Mouse (Mus musculus): ENCODE measurements around the gene Mbd4.

Mbd4 gene

DNA sequence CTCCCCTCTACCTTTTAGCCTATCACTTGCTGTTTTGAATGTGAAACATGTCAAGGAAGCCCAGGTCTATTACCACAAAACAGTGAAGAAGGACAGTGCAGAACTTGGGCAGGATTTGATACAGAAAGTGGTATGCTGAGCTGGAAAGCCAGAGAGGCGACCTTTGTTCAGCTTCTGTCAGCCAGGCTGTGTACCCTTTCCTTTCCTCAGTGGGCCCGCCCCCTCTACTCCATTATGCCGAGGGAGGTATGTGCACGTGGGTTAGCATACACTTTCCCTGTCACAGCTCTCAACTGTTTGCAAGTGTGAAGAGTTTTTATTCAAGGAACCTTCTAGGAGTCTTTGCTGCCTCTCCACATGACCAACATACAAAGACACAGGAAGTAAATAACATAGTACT is 6.1 kb upstream of the Mbd4 start:
- DNase-seq = no peak

DNA sequence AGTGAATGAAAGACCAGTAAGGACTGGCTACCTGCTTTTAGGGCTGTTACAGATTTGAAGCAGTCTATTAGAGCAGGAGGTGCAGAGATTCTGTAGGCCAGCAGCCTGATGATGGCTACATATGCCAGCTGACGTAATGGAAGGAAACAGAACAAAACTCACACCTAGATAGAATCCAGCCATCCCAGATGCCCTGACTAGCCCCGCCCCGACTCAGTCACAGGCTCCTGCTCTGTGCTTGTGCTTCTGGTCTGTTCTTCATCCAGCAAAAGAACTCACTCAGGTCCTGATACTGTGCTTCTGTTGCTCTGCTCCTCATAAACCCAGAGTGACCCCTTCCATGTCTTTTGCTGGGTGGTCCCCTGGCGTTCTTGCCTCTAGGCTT is 3.2 kb upstream of the Mbd4 start:
- no peak for DNase-seq

DNA sequence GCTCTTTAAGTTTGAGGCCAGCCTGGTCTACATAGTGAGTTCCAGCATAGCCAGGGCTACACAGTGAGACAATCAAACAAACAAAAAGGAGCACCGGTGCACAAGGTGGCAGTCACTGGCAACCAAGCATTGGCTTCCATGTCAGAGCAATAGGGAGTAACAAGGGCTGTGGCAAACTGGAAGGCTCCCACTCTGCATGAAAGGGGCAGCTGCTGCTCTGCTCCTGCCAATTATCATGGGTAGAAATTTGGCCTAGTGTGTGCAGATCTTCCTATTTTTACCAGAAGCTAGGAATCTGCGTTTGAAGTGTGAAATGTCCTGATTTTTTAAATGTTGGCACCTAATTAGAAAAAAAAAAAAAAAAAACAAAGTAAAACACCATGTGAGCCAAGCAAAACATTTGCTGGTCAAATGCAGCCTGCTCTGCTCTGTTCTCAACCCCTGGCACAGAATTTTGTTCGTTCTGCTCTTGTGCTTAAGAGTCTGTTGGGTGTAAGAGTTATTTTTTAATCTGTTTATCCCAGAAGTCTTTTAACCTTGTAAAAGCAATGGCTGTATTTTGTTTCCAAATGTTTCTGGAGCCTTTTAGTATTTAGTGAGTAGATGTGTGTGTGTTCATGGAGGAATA is 2.7 kb upstream of the Mbd4 start:
- DNase-seq = no peak

DNA sequence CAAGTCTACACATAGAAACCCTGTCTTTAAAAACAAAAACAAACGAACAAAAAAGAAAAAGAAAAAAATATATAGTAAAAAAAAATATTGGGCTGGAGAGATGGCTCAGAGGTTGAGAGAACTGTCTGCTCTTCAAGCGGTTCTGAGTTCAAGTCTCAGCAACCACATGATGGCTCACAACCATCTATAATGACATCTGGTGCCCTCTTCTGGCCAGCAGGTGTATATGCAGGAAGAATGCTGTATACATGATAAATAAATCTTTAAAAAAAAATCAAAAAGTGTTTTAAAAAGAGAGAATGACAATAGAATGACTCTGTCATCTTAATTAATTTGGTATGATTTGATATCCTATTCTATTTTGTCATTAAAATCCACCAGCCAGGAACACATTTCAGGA is 1.3 kb upstream of the Mbd4 start:
- no peak for DNase-seq

DNA sequence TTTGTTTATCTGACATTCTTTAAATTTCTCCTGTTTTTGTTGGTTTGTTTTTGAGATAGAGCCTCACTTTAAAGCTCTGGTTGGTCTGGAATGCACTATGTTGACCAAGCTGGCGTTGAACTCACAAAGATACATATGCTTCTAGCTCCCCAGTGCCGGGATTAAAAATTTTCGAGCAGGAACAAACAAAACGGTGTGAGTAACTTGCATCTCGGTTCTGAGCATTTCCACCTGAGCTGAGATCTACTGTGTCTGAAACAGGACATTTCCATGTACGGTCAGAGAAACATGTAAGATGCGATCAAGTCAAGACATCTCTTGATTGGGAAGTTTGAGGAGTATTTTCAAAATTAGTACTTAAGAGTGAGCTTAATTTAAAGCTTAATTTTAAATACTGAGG is 814 bp upstream of the Mbd4 start:
- no peak for DNase-seq

DNA sequence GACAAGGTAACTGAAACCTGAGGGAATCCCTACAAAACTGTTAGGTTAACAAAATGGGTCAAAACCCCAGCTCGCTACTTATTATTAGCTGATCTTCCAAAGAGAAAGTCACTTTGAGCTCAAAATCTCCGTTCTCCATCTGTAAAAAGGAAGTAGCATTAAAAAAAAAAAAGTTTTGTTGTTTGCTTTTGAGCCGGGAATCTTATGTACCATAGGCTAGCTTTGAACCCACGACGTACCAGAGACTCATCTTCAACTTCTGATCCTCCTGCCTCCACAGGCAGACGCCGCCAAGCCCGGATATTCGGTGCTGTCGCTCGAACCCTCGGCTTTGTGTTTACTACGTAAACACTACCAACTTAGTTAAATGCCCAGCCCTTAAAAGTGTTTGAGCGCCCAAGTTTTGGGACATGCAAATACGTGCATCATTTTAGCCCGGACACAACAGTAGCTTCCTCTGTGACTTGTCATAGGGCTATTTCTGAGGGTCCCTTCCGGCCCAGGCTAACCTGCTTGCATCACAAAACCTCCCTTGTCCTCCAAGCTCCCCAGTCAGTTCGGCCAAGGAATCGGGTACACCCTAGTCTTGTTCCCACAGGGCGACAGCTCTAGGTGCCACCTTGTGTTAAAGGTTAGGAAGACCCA is 603 bp downstream of the Mbd4 start:
- DNase-seq = no peak

DNA sequence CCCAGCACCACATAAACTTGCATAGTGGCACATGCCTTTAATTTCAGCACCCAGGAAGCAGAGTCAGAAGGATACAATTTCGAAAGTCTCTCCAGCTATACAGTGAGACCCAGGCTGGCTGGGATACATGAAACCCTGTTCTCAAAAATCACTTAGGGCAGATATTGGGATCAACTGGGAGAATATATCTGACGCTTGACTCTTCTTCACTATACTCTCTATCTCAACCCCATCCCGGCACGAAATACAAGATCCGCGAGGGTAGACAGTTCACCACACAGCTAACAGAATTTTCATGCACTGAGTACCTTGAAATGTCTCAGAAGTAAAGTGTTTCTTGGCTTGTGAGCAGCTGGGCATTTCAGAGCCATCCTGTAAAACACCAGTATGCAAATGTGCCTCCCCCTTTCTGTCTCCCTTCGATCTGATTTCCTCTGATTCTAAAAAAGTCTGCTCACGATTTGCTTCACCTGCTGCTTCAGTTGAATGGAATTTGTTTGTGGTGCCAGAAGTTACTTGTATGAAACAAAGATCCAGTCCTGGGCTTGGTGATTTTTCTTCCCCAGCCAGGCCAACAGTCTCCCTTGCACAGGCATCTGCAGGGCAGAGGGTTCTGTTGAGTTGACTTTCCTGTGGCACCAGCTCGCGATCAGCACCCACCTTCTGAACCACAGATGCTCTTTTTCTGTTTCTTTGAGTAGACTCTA is 4.4 kb downstream of the Mbd4 start:
- DNase-seq = no peak

DNA sequence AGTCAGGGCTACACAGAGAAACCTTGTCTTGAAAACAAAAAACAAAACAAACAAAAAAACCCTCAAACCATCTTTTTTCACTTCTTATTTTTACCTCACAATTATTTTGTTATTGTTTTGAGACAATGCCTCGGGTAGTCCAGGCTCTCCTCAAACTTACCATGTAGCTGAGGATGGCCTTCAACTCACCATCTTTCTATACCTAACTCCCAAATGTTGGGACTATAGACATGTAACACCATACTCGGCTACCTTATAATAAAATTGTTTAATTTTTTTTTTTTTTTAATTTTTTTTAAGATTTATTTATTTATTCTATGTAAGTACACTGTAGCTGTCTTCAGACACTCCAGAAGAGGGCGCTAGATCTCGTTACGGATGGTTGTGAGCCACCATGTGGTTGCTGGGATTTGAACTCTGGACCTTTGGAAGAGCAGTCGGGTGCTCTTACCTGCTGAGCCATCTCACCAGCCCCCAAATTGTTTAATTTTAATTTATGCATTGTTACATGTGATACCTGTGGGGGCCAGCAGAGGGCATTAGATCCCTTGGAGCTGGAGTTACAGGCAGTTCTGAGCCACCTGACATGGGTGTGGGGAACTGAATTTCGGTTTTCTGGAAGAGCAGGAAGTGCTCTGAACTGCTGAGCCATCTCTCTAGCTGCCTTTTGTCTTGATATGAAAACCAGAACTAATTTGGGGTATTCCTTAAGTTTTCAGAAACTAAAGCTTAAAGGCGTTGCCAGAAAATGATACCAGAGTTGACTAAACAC is 6.3 kb downstream of the Mbd4 start:
- DNase-seq = peak; percentile 53 to 73

DNA sequence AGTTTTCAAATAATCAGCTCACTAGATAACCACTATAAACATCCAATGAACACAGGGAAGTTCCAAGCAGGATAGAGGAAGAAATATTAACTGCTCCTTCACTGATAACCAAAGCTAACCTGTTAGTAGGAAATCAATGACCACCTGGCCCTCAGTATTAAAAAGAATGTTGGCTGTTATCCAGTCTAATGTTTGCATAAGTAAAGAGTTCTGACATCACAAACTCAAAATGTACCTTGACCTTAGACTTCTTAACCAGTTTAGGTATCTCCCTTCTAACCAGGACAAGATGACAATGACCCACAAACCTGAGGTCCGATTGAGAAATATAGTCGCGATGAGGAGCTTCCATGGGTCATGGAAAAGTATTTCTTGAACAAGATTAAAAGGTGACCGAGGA is 8.2 kb downstream of the Mbd4 start:
- DNase-seq = no peak

DNA sequence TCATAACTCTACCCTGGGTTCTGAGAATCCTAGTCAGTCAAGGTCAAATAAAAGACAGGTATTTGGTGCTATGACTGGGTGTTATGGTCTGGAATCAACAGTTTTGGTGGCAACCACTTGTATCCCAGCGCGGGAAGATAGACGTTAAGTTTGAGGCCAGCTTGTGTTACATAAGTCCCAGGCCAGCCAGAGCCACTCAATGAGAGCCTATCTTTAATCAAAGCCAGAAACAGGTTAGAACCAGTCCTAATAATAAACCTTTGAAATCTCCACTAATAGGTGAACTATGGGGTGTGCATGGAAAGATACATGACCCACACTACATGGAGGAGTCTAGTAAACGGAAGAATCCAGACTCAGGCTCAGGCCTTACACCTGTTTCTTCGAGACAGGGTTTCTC is 14.4 kb downstream of the Mbd4 start:
- no peak for DNase-seq

DNA sequence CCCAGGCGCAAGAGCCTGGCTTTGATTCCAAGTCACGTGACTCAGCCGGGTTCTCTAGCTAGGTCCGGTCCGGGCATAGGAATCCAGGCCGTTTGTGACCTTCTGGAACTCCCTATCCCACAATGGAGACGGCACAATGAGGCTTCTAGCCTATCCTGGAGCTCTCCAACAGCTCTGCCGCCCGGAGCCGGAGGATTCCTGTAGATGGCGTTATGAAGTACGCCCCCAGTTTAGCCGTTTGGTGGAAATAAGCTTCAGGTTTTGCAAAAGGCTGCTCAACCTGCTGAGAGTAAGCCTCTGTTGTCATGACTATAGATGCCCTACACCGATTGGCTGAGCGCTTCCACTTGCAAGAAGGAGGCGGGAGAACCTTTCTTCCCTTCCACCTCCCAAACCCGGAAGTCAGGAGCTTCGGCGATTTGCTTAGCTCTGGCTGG is 15.0 kb downstream of the Mbd4 start, which contains the start of gene Efcab12:
Gene Efcab12, minus strand, starts transcription at position 252 of the 437 bp plus-strand sequence.
- DNase-seq = peak; percentile 85 to 89

DNA sequence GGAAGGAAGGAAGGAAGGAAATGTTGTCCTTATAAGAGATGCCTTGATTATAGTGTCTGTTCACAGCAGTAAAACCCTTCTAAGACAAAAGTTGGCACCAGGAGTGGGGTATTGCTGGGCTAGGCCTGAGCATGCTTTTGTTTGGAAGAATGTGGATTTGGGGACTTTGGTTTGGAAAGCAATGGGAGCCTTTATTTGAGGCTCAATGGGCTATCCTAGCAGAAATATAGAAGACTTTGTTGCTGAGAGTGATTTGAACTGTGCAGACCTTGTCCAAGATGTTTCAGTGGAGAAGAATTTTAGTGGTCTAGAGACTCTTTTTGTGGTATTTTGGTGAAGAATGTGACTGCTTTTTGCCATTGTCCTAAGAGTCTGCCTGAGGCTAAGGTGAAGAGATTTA is 19.3 kb downstream of the Mbd4 start:
- DNase-seq = no peak

DNA sequence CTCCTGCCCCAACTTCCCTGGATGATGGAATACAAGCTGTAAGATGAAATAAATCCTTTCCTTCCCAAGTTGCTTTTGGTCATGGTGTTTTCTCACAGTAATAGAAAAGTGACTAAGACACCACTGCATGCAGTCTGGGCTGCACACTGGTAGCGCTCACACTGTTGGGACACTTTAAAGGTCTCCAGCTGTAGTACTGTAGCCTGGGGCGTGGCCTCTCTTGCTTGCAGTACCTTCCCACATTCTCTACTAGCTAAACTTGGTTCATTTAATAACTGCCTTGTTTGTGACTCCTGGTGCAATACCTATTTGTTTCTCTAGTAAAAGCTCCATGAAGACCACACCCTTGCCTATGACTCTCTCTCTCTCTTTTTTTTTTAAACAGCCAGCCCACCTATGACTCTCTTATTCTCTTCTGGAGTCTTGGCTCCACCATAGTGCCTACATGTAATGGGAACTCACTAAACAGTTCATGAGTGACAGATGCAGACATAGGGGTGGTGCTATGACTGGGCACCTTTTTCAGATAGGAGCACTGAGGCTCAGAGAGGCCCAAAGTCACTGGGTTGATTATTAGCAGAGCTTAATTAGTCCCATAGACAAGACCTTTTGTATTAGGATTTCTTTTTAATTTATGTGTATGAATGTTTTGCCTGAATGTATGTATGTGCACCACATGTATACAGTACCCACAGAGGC is 20.9 kb downstream of the Mbd4 start:
- no peak for DNase-seq

DNA sequence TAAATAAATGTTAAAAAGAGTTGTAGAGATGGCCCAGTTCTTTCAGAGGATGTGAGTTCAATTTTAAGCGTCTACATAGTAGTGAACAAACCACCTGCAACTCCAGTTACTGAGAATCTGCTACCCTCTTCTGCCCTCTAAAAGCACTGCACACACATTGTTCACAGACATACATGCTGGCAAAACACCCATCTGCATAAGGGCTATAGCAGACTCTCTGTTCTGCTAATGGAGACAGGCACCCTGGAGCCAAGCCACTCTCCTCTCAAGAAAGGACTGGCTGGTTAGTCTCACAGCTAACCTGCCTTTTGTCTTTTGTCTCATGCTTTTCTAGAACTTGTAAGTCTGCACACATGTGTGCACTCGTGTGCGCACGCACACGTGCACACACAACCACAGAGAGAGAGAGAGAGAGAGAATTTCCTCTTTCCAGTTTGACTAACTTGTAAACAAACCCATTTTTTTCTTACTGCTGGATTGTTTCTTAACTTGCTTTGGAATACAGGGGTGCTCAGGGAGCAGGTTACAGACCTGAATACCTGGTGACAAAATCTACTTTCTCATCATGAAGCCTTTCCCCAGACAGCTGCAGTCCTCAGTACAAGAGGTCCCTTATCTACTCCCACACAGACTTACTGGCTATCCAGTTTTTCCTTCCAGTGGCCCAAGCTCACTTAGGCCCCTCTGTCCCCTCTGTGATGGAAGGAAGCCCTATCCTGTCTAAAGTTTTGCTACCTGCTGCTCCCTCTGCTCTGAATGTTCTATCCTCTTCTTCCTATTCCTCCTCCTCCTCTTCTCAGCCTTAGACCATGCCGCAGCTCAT is 22.2 kb downstream of the Mbd4 start:
- DNase-seq = no peak

DNA sequence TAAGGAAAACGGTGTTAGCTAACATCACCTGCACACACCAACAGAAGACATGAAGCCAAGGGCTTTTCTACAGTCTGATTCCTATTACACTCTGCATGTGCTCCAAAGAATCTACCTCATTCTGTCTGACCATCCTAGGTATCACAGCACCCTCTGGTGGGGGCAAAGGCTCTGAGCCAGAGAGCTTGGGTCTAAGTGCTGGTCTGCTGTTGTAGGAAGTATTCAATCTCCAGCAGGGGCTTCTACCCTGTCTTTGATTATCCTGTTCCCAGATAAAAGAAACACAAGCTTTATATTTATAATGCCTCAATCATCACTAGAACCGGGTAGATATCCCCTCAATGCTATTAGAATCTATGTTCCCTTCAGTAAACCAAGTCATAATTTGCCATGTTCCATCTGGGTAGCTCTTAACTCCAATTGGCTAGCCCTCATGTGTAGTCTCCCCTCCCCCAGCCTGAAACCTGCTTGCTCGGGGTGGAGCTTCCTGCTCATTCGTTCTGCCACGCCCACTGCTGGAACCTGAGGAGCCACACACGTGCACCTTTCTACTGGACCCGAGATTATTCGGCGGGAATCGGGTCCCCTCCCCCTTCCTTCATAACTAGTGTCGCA is 29.2 kb downstream of the Mbd4 start:
- DNase-seq = peak; percentile 27 to 35

DNA sequence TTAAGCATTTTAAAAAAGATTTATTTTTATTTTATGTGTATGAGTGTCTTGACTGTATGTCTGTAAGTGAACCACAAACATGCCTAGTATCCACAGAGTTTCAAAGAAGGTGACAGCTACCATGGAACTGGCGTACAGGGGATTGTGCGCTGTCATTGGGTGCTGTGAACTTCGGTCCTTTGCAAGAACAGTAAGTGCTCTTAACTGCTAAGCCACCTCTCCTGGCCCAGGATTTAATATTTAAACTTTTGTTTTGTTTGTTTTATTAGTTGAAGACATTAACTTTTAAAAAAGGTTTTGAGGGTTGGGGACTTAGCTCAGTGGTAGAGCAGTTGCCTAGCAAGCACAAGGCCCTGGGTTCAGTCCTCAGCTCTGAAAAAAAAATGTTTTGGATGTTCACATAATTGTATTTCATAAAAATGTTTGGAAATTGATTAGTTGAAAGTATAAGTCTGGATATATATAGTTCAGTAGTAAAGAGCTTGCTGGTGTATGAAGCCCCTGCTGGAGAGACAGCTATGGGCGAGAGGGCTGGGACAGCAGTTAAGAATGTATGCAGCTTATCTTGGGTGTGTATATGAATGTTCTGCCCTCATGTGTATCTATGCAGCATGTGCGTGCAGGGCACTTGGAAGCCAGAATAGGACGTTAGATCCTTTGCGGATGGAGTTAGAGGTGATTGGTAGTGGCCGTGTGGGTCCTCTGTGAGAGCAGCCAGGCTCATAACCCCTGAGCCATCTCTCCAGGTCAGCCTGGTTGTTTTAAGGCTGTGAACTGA is 31.8 kb downstream of the Mbd4 start:
- no peak for DNase-seq

DNA sequence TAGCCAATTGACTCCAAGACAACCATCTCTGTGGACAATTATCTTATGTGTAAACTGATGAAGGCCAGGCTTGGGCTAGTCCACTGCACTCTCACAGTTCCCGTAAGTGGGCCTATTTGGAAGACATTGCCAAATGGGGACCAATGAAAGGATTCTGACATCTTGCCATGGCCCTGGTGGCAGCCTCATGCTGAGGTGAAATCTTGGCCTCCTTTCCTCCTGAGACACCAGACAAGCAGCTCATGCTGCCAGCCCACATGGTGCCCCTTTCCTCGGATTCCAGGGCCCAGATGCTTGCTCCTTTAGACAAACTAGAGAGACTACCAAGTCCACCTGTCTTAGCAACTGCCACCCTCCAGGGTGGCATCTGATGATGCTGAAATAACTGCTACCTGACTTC is 35.0 kb downstream of the Mbd4 start:
- DNase-seq = no peak

DNA sequence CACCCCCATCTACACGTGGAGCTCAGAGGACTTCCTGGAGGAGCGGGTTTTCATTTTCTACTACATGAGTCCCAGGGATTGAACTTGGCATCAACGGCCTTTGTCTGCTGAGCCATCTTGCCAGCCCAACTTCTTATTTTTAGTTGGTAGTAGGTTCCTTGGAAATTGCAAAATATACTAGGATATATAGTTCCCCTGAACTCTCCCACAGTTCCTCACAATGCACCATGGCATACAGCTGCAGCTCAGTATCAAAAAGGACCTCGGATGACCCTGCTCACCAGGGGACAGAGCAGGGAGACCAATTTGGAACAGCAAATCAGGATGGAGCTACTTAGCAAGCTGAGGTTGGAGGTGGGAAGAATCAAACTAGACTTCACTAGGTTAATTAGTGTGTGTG is 38.1 kb downstream of the Mbd4 start:
- DNase-seq = no peak

DNA sequence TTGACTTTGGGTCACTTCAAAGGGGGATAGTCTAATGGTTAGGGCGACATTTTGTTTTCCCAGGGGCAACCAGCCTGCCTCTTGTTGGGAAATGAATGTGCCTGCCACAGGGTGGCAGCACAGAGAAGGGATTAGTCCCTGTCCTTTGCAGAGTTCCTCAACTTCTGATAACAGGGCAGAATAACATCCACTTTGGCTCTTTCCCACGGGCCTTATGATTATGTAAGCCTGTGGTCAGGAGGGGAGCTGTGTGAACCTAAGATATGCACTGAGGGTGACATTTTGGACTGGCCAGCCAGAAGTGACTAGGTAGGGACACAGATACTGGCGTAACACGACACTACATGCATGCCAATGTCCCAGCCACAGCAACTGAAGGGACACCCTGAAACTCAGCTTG is 39.1 kb downstream of the Mbd4 start:
- DNase-seq = peak; percentile 54 to 68

DNA sequence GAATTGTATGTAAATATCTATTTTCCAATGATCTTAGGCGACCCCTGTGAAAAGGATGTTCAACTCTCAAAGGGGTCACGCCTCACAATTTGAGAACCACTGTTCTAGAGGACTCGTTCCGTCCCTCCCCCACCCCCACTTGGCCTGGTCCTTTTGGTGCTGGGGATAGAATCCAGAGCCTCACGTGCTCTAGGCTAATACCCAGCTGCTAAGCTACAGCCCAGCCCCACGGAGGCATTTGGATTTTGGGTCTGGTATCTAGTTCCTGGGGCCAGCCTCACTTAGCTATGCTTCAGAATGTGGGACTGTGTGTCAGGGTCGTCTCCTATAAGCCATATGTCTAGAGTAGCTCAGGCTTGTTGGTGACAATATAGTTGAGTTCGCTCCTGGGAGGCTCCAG is 41.6 kb downstream of the Mbd4 start:
- no peak for DNase-seq

Data from lung, adult 18-20 months (tissue).